Mouse (Mus musculus) intestine, embryonic 16.5 days (tissue): Measurements from ENCODE around the gene Trpv4. TPM values are rescaled to one million over a fixed set of nuclear protein-coding genes. Genes with fewer than 3 reads are reported as not detected.

Experiments used
- ATAC-seq: fragments of 200-750 bp; cut with Nextera tagmentation; 2 replicates; pipeline ENCODE4 v1.8.0; 2017; ENCODE audit warnings: moderate TSS enrichment, moderate library complexity
- H3K27ac ChIP-seq: fragments of 300-500 bp; sonication (generic); 2 replicates; pipeline ENCODE4 v1.5.1; 2014; ENCODE audit warnings: mild to moderate bottlenecking, low read length
- H3K27me3 ChIP-seq: fragments of 300-500 bp; sonication (generic); replicated peaks from 2 replicates; pipeline ENCODE4 v1.6.1; 2014; ENCODE audit warnings: low read length, control low read depth, mixed read lengths; ENCODE audit not compliant: control insufficient read depth, insufficient read depth
- H3K36me3 ChIP-seq: fragments of 300-500 bp; sonication (generic); 2 replicates; pipeline ENCODE4 v1.6.1; 2014; ENCODE audit warnings: low read length, control low read depth; ENCODE audit not compliant: control insufficient read depth, insufficient read depth
- H3K4me1 ChIP-seq: fragments of 300-500 bp; sonication (generic); 2 replicates; pipeline ENCODE4 v1.6.1; 2014; ENCODE audit warnings: low read length, control low read depth, mixed read lengths; ENCODE audit not compliant: control insufficient read depth, insufficient read depth
- H3K4me2 ChIP-seq: fragments of 300-500 bp; sonication (generic); 2 replicates; pipeline ENCODE4 v1.6.1; 2014; ENCODE audit warnings: low read depth, low read length, control low read depth
- H3K4me3 ChIP-seq: fragments of 300-500 bp; sonication (generic); 2 replicates; pipeline ENCODE4 v1.5.1; 2014; ENCODE audit warnings: mild to moderate bottlenecking, low read length
- H3K9ac ChIP-seq: fragments of 300-500 bp; sonication (generic); 2 replicates; pipeline ENCODE4 v1.6.1; 2014; ENCODE audit warnings: low read depth, low read length
- H3K9me3 ChIP-seq: fragments of 300-500 bp; sonication (generic); 2 replicates; pipeline ENCODE4 v1.6.1; 2016; ENCODE audit warnings: low read length, control low read depth; ENCODE audit not compliant: control insufficient read depth
- WGBS: fragments of 180-500 bp; shearing (Covaris S2); extraction: QIAGEN DNeasy Blood & Tissue Kit; methylation state at CpG from one replicate; pipeline ENCODE4 v1.1.7; 2014; 5-methylcytosine and 5-hydroxymethylcytosine counted together
- polyA plus RNA-seq: library from polyadenylated mRNA; unstranded; fragments of >200 nt; fragmentation: Nextera tagmentation; extraction: Ambion mirVana; gene quantifications from 2 replicates; pipeline ENCODE4 v1.2.1, GENCODE M21; 2015

Gene Trpv4
- polyA plus RNA-seq, 1 experiment from 2014 or later, result 0.93 TPM

- no peak overlapping the region for H3K9ac ChIP-seq
- no peaks in the 10 kb centered on the region for H3K9me3 ChIP-seq
- WGBS, result 77% methylated on average over 12 of the region's 15 CpGs
- no peaks in the 10 kb centered on the region for H3K36me3 ChIP-seq
- H3K27ac ChIP-seq, result no peak overlapping the region
- no peak overlapping the region for H3K4me2 ChIP-seq
- no peak for ATAC-seq
- no peak overlapping the region for H3K4me3 ChIP-seq
- peaks cover 24% of the 10 kb centered on the region for H3K4me1 ChIP-seq
- peaks cover 13% of the 10 kb centered on the region for H3K27me3 ChIP-seq
Observed at GRCm38 (mm10) chr5:114653656-114654437, 4.4 kb downstream of the Trpv4 start.

GRCm38 (mm10) chr5:114651449-114651848 is 6.8 kb downstream of the Trpv4 start:
- 40% methylated on average over 3 of the region's 3 CpGs for whole genome bisulfite sequencing
- H3K27me3 ChIP-seq, result no peaks in the 10 kb centered on the region; the same call in 1 of the 2 replicates
- H3K9me3 ChIP-seq, result no peaks in the 10 kb centered on the region
- peaks cover 22% of the 10 kb centered on the region; the same call in 1 of the 2 replicates for H3K4me1 ChIP-seq
- peak overlapping the region; percentile 41; the same call in 1 of the 2 replicates for H3K9ac ChIP-seq
- H3K36me3 ChIP-seq, result no peaks in the 10 kb centered on the region
- H3K27ac ChIP-seq, result no peak overlapping the region
- no peak overlapping the region for H3K4me3 ChIP-seq
- ATAC-seq, result no peak
- peak overlapping the region; percentile 20; the same call in 1 of the 2 replicates for H3K4me2 ChIP-seq

- Histone ChIP-seq H3K9ac (peak overlapping the region; percentile 41; the same call in 1 of the 2 replicates), H3K4me1 (peaks cover 22% of the 10 kb centered on the region; the same call in 1 of the 2 replicates), H3K27ac (no peak overlapping the region), H3K27me3 (no peaks in the 10 kb centered on the region; the same call in 1 of the 2 replicates), H3K9me3 (no peaks in the 10 kb centered on the region), H3K36me3 (no peaks in the 10 kb centered on the region), H3K4me2 (peak overlapping the region; percentile 20; the same call in 1 of the 2 replicates), H3K4me3 (no peak overlapping the region)
- 39% methylated on average over 14 of the region's 14 CpGs for WGBS
- no peak for ATAC-seq
Observed at GRCm38 (mm10) chr5:114651002-114651401, 7.2 kb downstream of the Trpv4 start.

- WGBS, result 77% methylated on average over 11 of the region's 11 CpGs
- ATAC-seq, result no peak
- no peak overlapping the region for H3K4me3 ChIP-seq
- H3K9ac ChIP-seq, result no peak overlapping the region
- no peaks in the 10 kb centered on the region for H3K9me3 ChIP-seq
- H3K27me3 ChIP-seq, result no peaks in the 10 kb centered on the region; the same call in 1 of the 2 replicates
- no peaks in the 10 kb centered on the region for H3K36me3 ChIP-seq
- no peak overlapping the region for H3K27ac ChIP-seq
- peaks cover 22% of the 10 kb centered on the region; the same call in 1 of the 2 replicates for H3K4me1 ChIP-seq
- H3K4me2 ChIP-seq, result no peak overlapping the region
Observed at GRCm38 (mm10) chr5:114648728-114649311, 9.4 kb downstream of the Trpv4 start.

GRCm38 (mm10) chr5:114647211-114647974 is 10.8 kb downstream of the Trpv4 start:
- Histone ChIP-seq H3K4me3 (peak overlapping the region; percentile 44), H3K9ac (peak overlapping the region; percentile 58), H3K36me3 (no peaks in the 10 kb centered on the region), H3K27me3 (no peaks in the 10 kb centered on the region), H3K4me1 (peaks cover 22% of the 10 kb centered on the region; the same call in 1 of the 2 replicates), H3K4me2 (peak overlapping the region; percentile 72), H3K9me3 (no peaks in the 10 kb centered on the region), H3K27ac (no peak overlapping the region)
- WGBS, result 4% methylated on average over 27 of the region's 27 CpGs
- ATAC-seq, result peak; percentile 78

GRCm38 (mm10) chr5:114645916-114646315 is 12.3 kb downstream of the Trpv4 start:
- no peak overlapping the region for H3K27ac ChIP-seq
- ATAC-seq, result no peak
- no peaks in the 10 kb centered on the region for H3K9me3 ChIP-seq
- H3K4me2 ChIP-seq, result no peak overlapping the region
- H3K27me3 ChIP-seq, result no peaks in the 10 kb centered on the region; the same call in 1 of the 2 replicates
- no peak overlapping the region for H3K9ac ChIP-seq
- H3K4me1 ChIP-seq, result peaks cover 14% of the 10 kb centered on the region; the same call in 1 of the 2 replicates
- 89% methylated on average over 5 of the region's 5 CpGs for WGBS
- no peaks in the 10 kb centered on the region for H3K36me3 ChIP-seq
- H3K4me3 ChIP-seq, result no peak overlapping the region

- Histone ChIP-seq H3K9me3 (no peaks in the 10 kb centered on the region), H3K36me3 (no peaks in the 10 kb centered on the region), H3K9ac (peak overlapping the region; percentile 25; the same call in 1 of the 2 replicates), H3K27ac (no peak overlapping the region), H3K4me2 (no peak overlapping the region), H3K4me3 (no peak overlapping the region), H3K27me3 (no peaks in the 10 kb centered on the region; the same call in 1 of the 2 replicates), H3K4me1 (peaks cover 10% of the 10 kb centered on the region; the same call in 1 of the 2 replicates)
- WGBS, result 33% methylated on average over 6 of the region's 6 CpGs
- ATAC-seq, result no peak
Observed at GRCm38 (mm10) chr5:114644918-114645317, 13.3 kb downstream of the Trpv4 start.

GRCm38 (mm10) chr5:114640809-114641208 is 17.4 kb downstream of the Trpv4 start:
- no peak overlapping the region for H3K4me2 ChIP-seq
- 77% methylated on average over 10 of the region's 10 CpGs for WGBS
- ATAC-seq, result no peak

GRCm38 (mm10) chr5:114639645-114639957 is 18.6 kb downstream of the Trpv4 start:
- no peak; the same call in 1 of the 2 replicates for ATAC-seq
- peaks cover 4% of the 10 kb centered on the region; the same call in 1 of the 2 replicates for H3K27me3 ChIP-seq
- H3K9ac ChIP-seq, result no peak overlapping the region
- H3K4me1 ChIP-seq, result peaks cover 8% of the 10 kb centered on the region; the same call in 1 of the 2 replicates
- no peaks in the 10 kb centered on the region for H3K36me3 ChIP-seq
- no peak overlapping the region for H3K27ac ChIP-seq
- no peak overlapping the region for H3K4me3 ChIP-seq
- H3K4me2 ChIP-seq, result peak overlapping the region; percentile 52
- no peaks in the 10 kb centered on the region for H3K9me3 ChIP-seq
- WGBS, result 21% methylated on average over 7 of the region's 7 CpGs

More at GRCm38 (mm10) chr5:114640809-114641208, 17.4 kb downstream of the Trpv4 start:
- Histone ChIP-seq H3K4me3 (no peak overlapping the region), H3K4me1 (peaks cover 8% of the 10 kb centered on the region; the same call in 1 of the 2 replicates), H3K9ac (no peak overlapping the region), H3K36me3 (no peaks in the 10 kb centered on the region), H3K9me3 (no peaks in the 10 kb centered on the region), H3K27ac (no peak overlapping the region), H3K27me3 (peaks cover 4% of the 10 kb centered on the region; the same call in 1 of the 2 replicates)
